Mouse (Mus musculus): ENCODE results near the gene Zfp710.

GRCm38 (mm10) chr7:79994476-79994875, 30.1 kb upstream of the Zfp710 start:
- no peak for TF ChIP-seq POLR2A (IDR thresholded peaks at IDR 0.05; ENCODE audit: extremely low read depth, insufficient read depth, low read length)
- TF ChIP-seq CTCF (IDR thresholded peaks at IDR 0.05; ENCODE audit: low read depth, low read length): peak; percentile 78
